Mouse (Mus musculus): ENCODE results near the gene Gm10300. TPM values are rescaled to one million over a fixed set of nuclear protein-coding genes. Genes with fewer than 3 reads are reported as not detected.

Gm10300 gene
- polyA plus RNA-seq, 1 experiment: 0.23 TPM

- Histone ChIP-seq H3K36me3 (replicated peaks; ENCODE audit: low read length) (peaks cover 65% of the 10 kb centered on the region), H3K4me3 (replicated peaks) (peak overlapping the region; percentile 46), H3K27me3 (replicated peaks) (no peaks in the 10 kb centered on the region), H3K9me3 (no peaks in the 10 kb centered on the region), H3K4me1 (peaks cover 77% of the 10 kb centered on the region)
- TF ChIP-seq FLI1 (IDR thresholded peaks at IDR 0.05; ENCODE audit: low read length) (no peak), GATA1 (IDR thresholded peaks at IDR 0.05; ENCODE audit: borderline replicate concordance, low read length) (no peak)
These were observed 22.9 kb upstream of the Gm10300 start for GRCm38 (mm10) chr4:132051321-132052275.

DNA sequence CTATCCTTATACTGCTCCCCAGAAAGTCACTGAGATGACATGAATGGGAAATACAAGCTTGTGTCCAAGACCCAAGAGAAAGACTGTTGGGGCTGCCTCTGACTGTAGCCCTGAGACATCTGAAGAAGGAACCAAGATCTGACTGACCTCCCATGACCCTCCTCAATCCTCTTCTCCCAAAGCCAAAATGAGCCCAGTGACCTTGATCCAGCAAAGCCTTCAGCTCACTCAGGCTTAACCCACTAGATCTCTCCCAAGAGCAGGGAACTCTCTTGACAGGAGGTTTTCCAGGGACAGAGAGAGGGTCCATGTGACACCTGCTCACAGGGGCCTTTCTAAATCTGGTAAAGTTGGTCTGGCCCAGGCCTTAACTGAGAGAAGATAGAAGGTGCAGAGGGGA lies 17.2 kb upstream of the Gm10300 start:
- peak overlapping the region; percentile 39 for H3K4me3 ChIP-seq (replicated peaks)
- H3K36me3 ChIP-seq (replicated peaks; ENCODE audit: low read length): peaks cover 89% of the 10 kb centered on the region
- no peak for TF ChIP-seq FLI1 (IDR thresholded peaks at IDR 0.05; ENCODE audit: low read length)
- no peak for TF ChIP-seq GATA1 (IDR thresholded peaks at IDR 0.05; ENCODE audit: borderline replicate concordance, low read length)
- H3K9me3 ChIP-seq: no peaks in the 10 kb centered on the region
- peaks cover 88% of the 10 kb centered on the region for H3K4me1 ChIP-seq
- H3K27me3 ChIP-seq (replicated peaks): no peaks in the 10 kb centered on the region

DNA sequence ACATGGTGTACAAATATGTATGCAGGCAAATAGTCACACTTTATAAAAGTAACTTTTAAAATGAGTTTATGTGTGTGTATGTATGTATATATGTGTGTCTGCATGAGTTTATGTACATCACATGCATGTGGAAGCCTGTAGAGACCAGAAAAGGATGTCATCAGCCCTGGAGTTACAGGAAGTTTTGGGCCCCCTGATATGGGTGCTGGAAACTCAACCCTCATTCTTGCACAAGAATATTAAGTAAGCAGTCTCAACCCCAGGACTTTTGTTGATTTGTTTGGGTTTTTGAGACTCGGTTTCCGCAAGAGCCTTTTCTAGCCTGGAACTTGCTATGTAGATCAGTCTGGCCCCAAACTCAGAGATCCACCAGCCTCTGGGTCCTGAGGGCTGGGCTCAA lies 15.0 kb upstream of the Gm10300 start:
- Histone ChIP-seq H3K36me3 (replicated peaks; ENCODE audit: low read length) (peaks cover 93% of the 10 kb centered on the region), H3K4me1 (peaks cover 98% of the 10 kb centered on the region), H3K4me3 (replicated peaks) (peak overlapping the region; percentile 87), H3K9me3 (no peaks in the 10 kb centered on the region), H3K27me3 (replicated peaks) (no peaks in the 10 kb centered on the region)
- TF ChIP-seq FLI1 (IDR thresholded peaks at IDR 0.05; ENCODE audit: low read length) (no peak), GATA1 (IDR thresholded peaks at IDR 0.05; ENCODE audit: borderline replicate concordance, low read length) (no peak)

- TF ChIP-seq FLI1 (IDR thresholded peaks at IDR 0.05; ENCODE audit: low read length) (no peak), GATA1 (IDR thresholded peaks at IDR 0.05; ENCODE audit: borderline replicate concordance, low read length) (peak; percentile 79; the same call in 1 of the 3 replicates)
- Histone ChIP-seq H3K36me3 (replicated peaks; ENCODE audit: low read length) (peaks cover 93% of the 10 kb centered on the region), H3K4me1 (peaks cover 98% of the 10 kb centered on the region), H3K9me3 (no peaks in the 10 kb centered on the region), H3K4me3 (replicated peaks) (peak overlapping the region; percentile 87), H3K27me3 (replicated peaks) (no peaks in the 10 kb centered on the region)
These were observed 14.3 kb upstream of the Gm10300 start for GRCm38 (mm10) chr4:132060040-132060832.

GRCm38 (mm10) chr4:132062289-132062688 lies 12.2 kb upstream of the Gm10300 start:
- Histone ChIP-seq H3K4me3 (replicated peaks) (peak overlapping the region; percentile 83), H3K36me3 (replicated peaks; ENCODE audit: low read length) (peaks cover 94% of the 10 kb centered on the region), H3K27me3 (replicated peaks) (no peaks in the 10 kb centered on the region), H3K9me3 (no peaks in the 10 kb centered on the region), H3K4me1 (peaks cover 98% of the 10 kb centered on the region)
- TF ChIP-seq GATA1 (IDR thresholded peaks at IDR 0.05; ENCODE audit: borderline replicate concordance, low read length) (no peak), FLI1 (IDR thresholded peaks at IDR 0.05; ENCODE audit: low read length) (no peak)

GRCm38 (mm10) chr4:132062934-132063884 lies 11.3 kb upstream of the Gm10300 start:
- TF ChIP-seq GATA1 (IDR thresholded peaks at IDR 0.05; ENCODE audit: borderline replicate concordance, low read length) (no peak), FLI1 (IDR thresholded peaks at IDR 0.05; ENCODE audit: low read length) (no peak)
- H3K36me3 ChIP-seq (replicated peaks; ENCODE audit: low read length): peaks cover 95% of the 10 kb centered on the region
- no peaks in the 10 kb centered on the region for H3K27me3 ChIP-seq (replicated peaks)
- peaks cover 98% of the 10 kb centered on the region for H3K4me1 ChIP-seq
- H3K9me3 ChIP-seq: no peaks in the 10 kb centered on the region
- peak overlapping the region; percentile 87 for H3K4me3 ChIP-seq (replicated peaks)

DNA sequence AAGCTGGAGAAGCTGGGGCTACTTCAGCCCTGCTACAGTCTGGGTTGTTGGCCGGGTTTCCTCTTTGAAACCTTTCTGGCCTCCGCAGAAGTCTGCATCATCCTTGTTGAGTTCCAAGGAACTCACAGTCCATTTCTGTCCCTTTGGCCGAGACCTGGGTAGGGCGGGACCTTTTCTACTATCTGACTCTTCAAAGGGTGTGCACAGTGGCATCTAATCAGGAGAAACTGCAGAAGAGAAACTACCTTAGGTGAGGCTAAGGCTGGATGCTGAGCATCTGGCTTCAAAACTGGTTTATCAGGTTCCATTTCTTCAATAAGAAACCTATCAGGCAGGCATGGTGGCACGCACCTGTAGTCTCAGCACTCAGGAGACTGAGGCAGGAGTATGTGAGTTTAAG lies 9.9 kb upstream of the Gm10300 start:
- Histone ChIP-seq H3K4me1 (peaks cover 98% of the 10 kb centered on the region), H3K4me3 (replicated peaks) (peak overlapping the region; percentile 79), H3K36me3 (replicated peaks; ENCODE audit: low read length) (peaks cover 95% of the 10 kb centered on the region), H3K27me3 (replicated peaks) (no peaks in the 10 kb centered on the region), H3K9me3 (no peaks in the 10 kb centered on the region)
- TF ChIP-seq FLI1 (IDR thresholded peaks at IDR 0.05; ENCODE audit: low read length) (no peak), GATA1 (IDR thresholded peaks at IDR 0.05; ENCODE audit: borderline replicate concordance, low read length) (no peak)

GRCm38 (mm10) chr4:132065578-132065977 lies 8.9 kb upstream of the Gm10300 start:
- Histone ChIP-seq H3K4me3 (replicated peaks) (peak overlapping the region; percentile 83), H3K9me3 (no peaks in the 10 kb centered on the region), H3K4me1 (peaks cover 98% of the 10 kb centered on the region), H3K27me3 (replicated peaks) (no peaks in the 10 kb centered on the region), H3K36me3 (replicated peaks; ENCODE audit: low read length) (peaks cover 95% of the 10 kb centered on the region)
- TF ChIP-seq FLI1 (IDR thresholded peaks at IDR 0.05; ENCODE audit: low read length): no peak
- no peak for TF ChIP-seq GATA1 (IDR thresholded peaks at IDR 0.05; ENCODE audit: borderline replicate concordance, low read length)
